Mouse (Mus musculus): ENCODE measurements at regions not wholly inside any gene's neighbourhood (a gene's known extent, or its start where the extent isn't known, plus 50 kb on each side); places are given as distances from the start of the nearest gene placed in this dataset.

GRCm38 (mm10) chr13:42507535-42507934, 172.9 kb upstream of the Phactr1 start:
- DNase-seq (ENCODE audit: low spot score in 2 of 2) = no peak

GRCm38 (mm10) chr13:42518686-42519085, 161.7 kb upstream of the Phactr1 start:
- no peak for DNase-seq (ENCODE audit: low spot score in 2 of 2)

- DNase-seq (ENCODE audit: low spot score in 2 of 2) = no peak
Observed at GRCm38 (mm10) chr13:42522553-42522952, 157.9 kb upstream of the Phactr1 start.

GRCm38 (mm10) chr13:42526163-42526562, 154.3 kb upstream of the Phactr1 start:
- no peak for DNase-seq (ENCODE audit: low spot score in 2 of 2)

- no peak for DNase-seq (ENCODE audit: low spot score in 2 of 2)
Observed at GRCm38 (mm10) chr13:42526966-42527365, 153.5 kb upstream of the Phactr1 start.

- DNase-seq (ENCODE audit: low spot score in 2 of 2) = no peak
Observed at GRCm38 (mm10) chr13:42528169-42528568, 152.3 kb upstream of the Phactr1 start.

- no peak for DNase-seq (ENCODE audit: low spot score in 2 of 2)
Observed at GRCm38 (mm10) chr13:42536501-42537210, 143.8 kb upstream of the Phactr1 start.

GRCm38 (mm10) chr13:42538046-42538445, 142.4 kb upstream of the Phactr1 start:
- DNase-seq (ENCODE audit: low spot score in 2 of 2) = no peak

GRCm38 (mm10) chr13:42544536-42545094, 135.8 kb upstream of the Phactr1 start:
- no peak for DNase-seq (ENCODE audit: low spot score in 2 of 2)

GRCm38 (mm10) chr13:42546389-42546788, 134.0 kb upstream of the Phactr1 start:
- DNase-seq (ENCODE audit: low spot score in 2 of 2) = no peak

- DNase-seq (ENCODE audit: low spot score in 2 of 2) = no peak
Observed at GRCm38 (mm10) chr13:42546851-42547250, 133.6 kb upstream of the Phactr1 start.

GRCm38 (mm10) chr13:42549021-42549559, 131.3 kb upstream of the Phactr1 start:
- DNase-seq (ENCODE audit: low spot score in 2 of 2) = no peak

- DNase-seq (ENCODE audit: low spot score in 2 of 2) = no peak
Observed at GRCm38 (mm10) chr13:42554961-42555360, 125.5 kb upstream of the Phactr1 start.

- DNase-seq (ENCODE audit: low spot score in 2 of 2) = no peak
Observed at GRCm38 (mm10) chr13:42558526-42558925, 121.9 kb upstream of the Phactr1 start.

- no peak for DNase-seq (ENCODE audit: low spot score in 2 of 2)
Observed at GRCm38 (mm10) chr13:42561446-42561845, 119.0 kb upstream of the Phactr1 start.

GRCm38 (mm10) chr13:42565291-42566058, 114.9 kb upstream of the Phactr1 start:
- no peak for DNase-seq (ENCODE audit: low spot score in 2 of 2)

GRCm38 (mm10) chr13:42570600-42571348, 109.6 kb upstream of the Phactr1 start:
- no peak for DNase-seq (ENCODE audit: low spot score in 2 of 2)

- DNase-seq (ENCODE audit: low spot score in 2 of 2) = no peak
Observed at GRCm38 (mm10) chr13:42574189-42574588, 106.2 kb upstream of the Phactr1 start.

GRCm38 (mm10) chr13:42575725-42576426, 104.5 kb upstream of the Phactr1 start:
- DNase-seq (ENCODE audit: low spot score in 2 of 2) = peak in 1 of 2 experiments; percentile 27

- DNase-seq (ENCODE audit: low spot score in 2 of 2) = no peak
Observed at GRCm38 (mm10) chr13:42579471-42579870, 101.0 kb upstream of the Phactr1 start.

- DNase-seq (ENCODE audit: low spot score in 2 of 2) = no peak
Observed at GRCm38 (mm10) chr13:42589136-42589535, 91.3 kb upstream of the Phactr1 start.

Measured in thymus, postnatal 10 days (tissue).